Mouse (Mus musculus) limb, embryonic 12.5 days (tissue): ENCODE data around the gene Zfp933. TPM values are rescaled to one million over a fixed set of nuclear protein-coding genes. Genes with fewer than 3 reads are reported as not detected.
"Not testable (repeated sequence)": the region's sequence is repeated elsewhere in the genome, so short reads cannot be mapped to it uniquely, and the experiment has no call there.

Source experiments
- ATAC-seq: fragments of 200-750 bp; cut with Nextera tagmentation; 2 replicates; pipeline ENCODE4 v1.8.0; 2017; ENCODE audit warnings: low read depth, moderate TSS enrichment; ENCODE audit not compliant: insufficient number of reproducible peaks, insufficient read depth, low FRiP score, low TSS enrichment
- H3K27ac ChIP-seq: fragments of 300-500 bp; sonication (generic); 2 replicates; pipeline ENCODE4 v1.5.1; 2016; ENCODE audit warnings: mild to moderate bottlenecking, moderate library complexity
- H3K27me3 ChIP-seq: fragments of 300-500 bp; sonication (generic); 2 replicates; pipeline ENCODE4 v1.6.1; 2016; ENCODE audit warnings: mild to moderate bottlenecking, moderate library complexity
- H3K36me3 ChIP-seq: fragments of 300-500 bp; sonication (generic); 2 replicates; pipeline ENCODE4 v1.6.1; 2016; ENCODE audit warnings: mild to moderate bottlenecking, moderate library complexity
- H3K4me1 ChIP-seq: fragments of 300-500 bp; sonication (generic); replicated peaks from 2 replicates; pipeline ENCODE4 v1.6.1; 2016
- H3K4me2 ChIP-seq: fragments of 300-500 bp; sonication (generic); 2 replicates; pipeline ENCODE4 v1.6.1; 2016; ENCODE audit warnings: mild to moderate bottlenecking, moderate library complexity
- H3K4me3 ChIP-seq: fragments of 300-500 bp; sonication (generic); replicated peaks from 2 replicates; pipeline ENCODE4 v1.5.1; 2016; ENCODE audit warnings: mild to moderate bottlenecking
- H3K9ac ChIP-seq: fragments of 300-500 bp; sonication (generic); replicated peaks from 2 replicates; pipeline ENCODE4 v1.6.1; 2016; ENCODE audit warnings: mild to moderate bottlenecking, moderate library complexity
- H3K9me3 ChIP-seq: fragments of 300-500 bp; sonication (generic); 2 replicates; pipeline ENCODE4 v1.6.1; 2016; ENCODE audit warnings: mild to moderate bottlenecking, moderate library complexity
- WGBS: fragments of 180-500 bp; shearing (Covaris S2); methylation state at CpG from one replicate; pipeline ENCODE4 v1.1.7; 2016; 5-methylcytosine and 5-hydroxymethylcytosine counted together
- polyA plus RNA-seq: library from polyadenylated mRNA; unstranded; fragments of >200 nt; fragmentation: Nextera tagmentation; extraction: Ambion mirVana; gene quantifications from 2 replicates; pipeline ENCODE4 v1.2.1, GENCODE M21; 2016

Zfp933 gene
- polyA plus RNA-seq, 1 experiment from 2014 or later, result 6.1 TPM

- WGBS, result 73% methylated on average over 2 of the region's 2 CpGs
- H3K27ac ChIP-seq, result no peak overlapping the region
- no peaks in the 10 kb centered on the region for H3K36me3 ChIP-seq
Observed at GRCm38 (mm10) chr4:147850776-147851175, 2.6 kb upstream of the Zfp933 start.

GRCm38 (mm10) chr4:147848584-147848991 is 422 bp upstream of the Zfp933 start:
- Histone ChIP-seq H3K4me2 (peak overlapping the region; percentile 65), H3K4me1 (peaks cover 8% of the 10 kb centered on the region), H3K27ac (no peak overlapping the region), H3K9me3 (peaks cover under 1% of the 10 kb centered on the region), H3K36me3 (peaks cover 9% of the 10 kb centered on the region), H3K27me3 (no peaks in the 10 kb centered on the region), H3K4me3 (peak overlapping the region; percentile 69), H3K9ac (peak overlapping the region; percentile 55)
- WGBS, result 9% methylated on average over 4 of the region's 4 CpGs
- ATAC-seq, result peak; percentile 75; the same call in 1 of the 2 replicates

More at GRCm38 (mm10) chr4:147850776-147851175, 2.6 kb upstream of the Zfp933 start:
- H3K9ac ChIP-seq, result no peak overlapping the region
- no peaks in the 10 kb centered on the region for H3K9me3 ChIP-seq
- no peaks in the 10 kb centered on the region for H3K27me3 ChIP-seq
- ATAC-seq, result no peak
- no peak overlapping the region for H3K4me2 ChIP-seq
- no peak overlapping the region for H3K4me3 ChIP-seq
- peaks cover 8% of the 10 kb centered on the region for H3K4me1 ChIP-seq

- WGBS, result 89% methylated on average over 3 of the region's 3 CpGs
- ATAC-seq, result no peak
- H3K4me2 ChIP-seq, result no peak overlapping the region
- peaks cover 41% of the 10 kb centered on the region for H3K36me3 ChIP-seq
- no peak overlapping the region for H3K9ac ChIP-seq
- no peak overlapping the region for H3K27ac ChIP-seq
- H3K4me3 ChIP-seq, result no peak overlapping the region
- no peaks in the 10 kb centered on the region for H3K27me3 ChIP-seq
- H3K4me1 ChIP-seq, result peaks cover 4% of the 10 kb centered on the region
- peaks cover 22% of the 10 kb centered on the region for H3K9me3 ChIP-seq
Observed at GRCm38 (mm10) chr4:147842871-147843270, 5.3 kb downstream of the Zfp933 start.

- Histone ChIP-seq H3K9me3 (peaks cover 25% of the 10 kb centered on the region), H3K36me3 (peaks cover 36% of the 10 kb centered on the region)
- H3K4me2 ChIP-seq, H3K4me1 ChIP-seq, ATAC-seq, H3K27me3 ChIP-seq, H3K27ac ChIP-seq, H3K9ac ChIP-seq, H3K4me3 ChIP-seq: not testable (repeated sequence)
- WGBS, result 99% methylated on average over 17 of the region's 26 CpGs
Observed at GRCm38 (mm10) chr4:147839282-147839681, 8.9 kb downstream of the Zfp933 start.

- Histone ChIP-seq H3K4me3 (no peak overlapping the region), H3K27ac (no peak overlapping the region), H3K27me3 (no peaks in the 10 kb centered on the region), H3K9me3 (peaks cover 87% of the 10 kb centered on the region), H3K9ac (no peak overlapping the region), H3K4me2 (no peak overlapping the region), H3K4me1 (no peaks in the 10 kb centered on the region), H3K36me3 (peaks cover 59% of the 10 kb centered on the region)
- no peak for ATAC-seq
- 93% methylated on average over 4 of the region's 4 CpGs for WGBS
Observed at GRCm38 (mm10) chr4:147824389-147824788, 23.8 kb downstream of the Zfp933 start.

GRCm38 (mm10) chr4:147821414-147821813 is 26.8 kb downstream of the Zfp933 start:
- WGBS, result 89% methylated on average over 3 of the region's 3 CpGs
- H3K4me2 ChIP-seq, H3K27ac ChIP-seq, H3K4me3 ChIP-seq, H3K9ac ChIP-seq, H3K4me1 ChIP-seq, H3K27me3 ChIP-seq, ATAC-seq: not testable (repeated sequence)
- H3K9me3 ChIP-seq, result peaks cover 74% of the 10 kb centered on the region
- peaks cover 29% of the 10 kb centered on the region for H3K36me3 ChIP-seq

- 0 out of 2 replicates have a peak, but pooled peaks have one; percentile 53 for ATAC-seq
- not testable (repeated sequence) for H3K4me1 ChIP-seq, H3K9ac ChIP-seq, H3K4me2 ChIP-seq, H3K27me3 ChIP-seq, H3K27ac ChIP-seq, H3K4me3 ChIP-seq
- Histone ChIP-seq H3K9me3 (peaks cover 60% of the 10 kb centered on the region), H3K36me3 (peaks cover 13% of the 10 kb centered on the region)
- 79% methylated on average over 7 of the region's 7 CpGs for WGBS
Observed at GRCm38 (mm10) chr4:147819659-147820058, 28.5 kb downstream of the Zfp933 start.

- H3K4me1 ChIP-seq, result no peaks in the 10 kb centered on the region
- WGBS, result 83% methylated on average over 2 of the region's 2 CpGs
- no peak for ATAC-seq
- H3K27ac ChIP-seq, result no peak overlapping the region
- H3K4me2 ChIP-seq, result no peak overlapping the region
- H3K36me3 ChIP-seq, result no peaks in the 10 kb centered on the region
- peaks cover 16% of the 10 kb centered on the region for H3K9me3 ChIP-seq
- no peak overlapping the region for H3K4me3 ChIP-seq
- H3K27me3 ChIP-seq, result peaks cover 3% of the 10 kb centered on the region; the same call in 1 of the 2 replicates
- H3K9ac ChIP-seq, result no peak overlapping the region
Observed at GRCm38 (mm10) chr4:147814592-147815167, 33.5 kb downstream of the Zfp933 start.

- Histone ChIP-seq H3K4me3 (no peak overlapping the region), H3K4me2 (no peak overlapping the region), H3K9ac (no peak overlapping the region), H3K36me3 (no peaks in the 10 kb centered on the region), H3K9me3 (peaks cover 8% of the 10 kb centered on the region; the same call in 1 of the 2 replicates), H3K27me3 (peaks cover 3% of the 10 kb centered on the region; the same call in 1 of the 2 replicates), H3K4me1 (no peaks in the 10 kb centered on the region), H3K27ac (no peak overlapping the region)
- no peak for ATAC-seq
- WGBS, result 58% methylated on average over 5 of the region's 5 CpGs
Observed at GRCm38 (mm10) chr4:147813249-147813765, 34.9 kb downstream of the Zfp933 start.

GRCm38 (mm10) chr4:147809966-147810304 is 38.2 kb downstream of the Zfp933 start:
- Histone ChIP-seq H3K4me3 (peak overlapping the region; percentile 52), H3K4me2 (peak overlapping the region; percentile 68)
- H3K4me1 ChIP-seq, H3K27ac ChIP-seq, H3K9me3 ChIP-seq, H3K9ac ChIP-seq, H3K36me3 ChIP-seq, H3K27me3 ChIP-seq: not testable (repeated sequence)
- ATAC-seq, result 0 out of 2 replicates have a peak, but pooled peaks have one; percentile 15
- 44% methylated on average over 2 of the region's 2 CpGs for WGBS

- H3K36me3 ChIP-seq, H3K4me1 ChIP-seq, H3K9me3 ChIP-seq, H3K27me3 ChIP-seq: not testable (repeated sequence)
- Histone ChIP-seq H3K9ac (peak within 1 kb of the TSS; percentile 61), H3K4me2 (peak within 1 kb of the TSS; percentile 68), H3K27ac (peak within 1 kb of the TSS; percentile 74), H3K4me3 (peak within 1 kb of the TSS; percentile 52)
- ATAC-seq, result peak; percentile 66; the same call in 1 of the 2 replicates
- 11% methylated on average over 15 of the region's 15 CpGs for WGBS
Observed at GRCm38 (mm10) chr4:147809292-147809965, 38.7 kb downstream of the Zfp933 start, which contains the start of gene Zfp984. Gene Zfp984 (minus strand): TSS chr4:147809788.
